Mouse (Mus musculus) myocyte (in vitro differentiated cells): ENCODE results near the gene Focad. TPM values are rescaled to one million over a fixed set of nuclear protein-coding genes. Genes with fewer than 3 reads are reported as not detected.

Experiments used
- H3K27me3 ChIP-seq: one replicate; pipeline ENCODE4 v1.6.1; 2011; ENCODE audit not compliant: control insufficient read depth, insufficient read depth, insufficient read length
- H3K36me3 ChIP-seq: one replicate; pipeline ENCODE4 v1.6.1; 2011; ENCODE audit not compliant: control insufficient read depth, insufficient read depth
- H3K4me2 ChIP-seq: one replicate; pipeline ENCODE4 v1.6.1; 2011; ENCODE audit warnings: low read depth, control low read depth
- H3K4me3 ChIP-seq: one replicate; pipeline ENCODE4 v1.5.1; 2011; ENCODE audit warnings: mild to moderate bottlenecking, control low read depth, moderate library complexity
- H3K79me2 ChIP-seq: one replicate; pipeline ENCODE4 v1.6.1; 2011; ENCODE audit not compliant: control insufficient read depth, insufficient read depth
- H3ac ChIP-seq: one replicate; pipeline ENCODE4 v1.6.1; 2011; ENCODE audit not compliant: control insufficient read depth, insufficient read length
- CEBPB ChIP-seq: IDR thresholded peaks from 2 replicates; pipeline ENCODE4 v1.6.1; 2011; ENCODE audit warnings: mild to moderate bottlenecking, moderate library complexity; ENCODE audit not compliant: poor library complexity, insufficient read depth, severe bottlenecking
- E2F4 ChIP-seq: IDR thresholded peaks from one replicate; pipeline ENCODE4 v1.6.1; 2011; ENCODE audit warnings: mild to moderate bottlenecking, control low read depth, moderate library complexity; ENCODE audit not compliant: insufficient read depth
- MAX ChIP-seq: IDR thresholded peaks from one replicate; pipeline ENCODE4 v1.6.1; 2011; ENCODE audit warnings: low read depth, mild to moderate bottlenecking, control low read depth
- MYOD1 ChIP-seq, 3 experiments: IDR thresholded peaks; one replicate each; pipeline ENCODE4 v1.6.1; 2011; ENCODE audit warnings: control low read depth in 2 of 3, low read depth in 2 of 3, mild to moderate bottlenecking in 2 of 3, moderate library complexity in 1 of 3; ENCODE audit not compliant: insufficient read length in 2 of 3, control insufficient read depth in 1 of 3
- MYOG ChIP-seq, 3 experiments: IDR thresholded peaks; one replicate each; pipeline ENCODE4 v1.6.1; 2011; ENCODE audit warnings: control low read depth in 2 of 3, low read depth in 2 of 3, mild to moderate bottlenecking in 2 of 3; ENCODE audit not compliant: insufficient read length in 2 of 3, control insufficient read depth in 1 of 3, insufficient read depth in 1 of 3
- POLR2A ChIP-seq: IDR thresholded peaks from one replicate; pipeline ENCODE4 v1.6.1; 2011; ENCODE audit warnings: low read depth, mild to moderate bottlenecking, control low read depth, moderate library complexity; ENCODE audit not compliant: insufficient read length
- POLR2AphosphoS2 ChIP-seq: IDR thresholded peaks from one replicate; pipeline ENCODE4 v1.6.1; 2011; ENCODE audit warnings: low read depth, control low read depth; ENCODE audit not compliant: insufficient read length
- REST ChIP-seq: IDR thresholded peaks from one replicate; pipeline ENCODE4 v1.6.1; 2011; ENCODE audit warnings: mild to moderate bottlenecking, control low read depth, moderate library complexity; ENCODE audit not compliant: insufficient read depth, insufficient read length
- SRF ChIP-seq: IDR thresholded peaks from one replicate; pipeline ENCODE4 v1.6.1; 2011; ENCODE audit warnings: low read depth; ENCODE audit not compliant: control insufficient read depth, insufficient read length
- TCF12 ChIP-seq: IDR thresholded peaks from one replicate; pipeline ENCODE4 v1.6.1; 2011; ENCODE audit warnings: mild to moderate bottlenecking, control low read depth; ENCODE audit not compliant: poor library complexity, insufficient read depth, severe bottlenecking
- TCF3 ChIP-seq: IDR thresholded peaks from one replicate; pipeline ENCODE4 v1.6.1; 2011; ENCODE audit warnings: low read depth, control low read depth; ENCODE audit not compliant: insufficient read length
- USF1 ChIP-seq: IDR thresholded peaks from one replicate; pipeline ENCODE4 v1.6.1; 2011; ENCODE audit warnings: low read depth, mild to moderate bottlenecking, control low read depth, moderate library complexity
- polyA plus RNA-seq: library from polyadenylated mRNA; unstranded; fragments of >200 nt; fragmentation: generic; extraction: Trizol; gene quantifications from one replicate; pipeline ENCODE4 v1.2.1, GENCODE M21; 2012; ENCODE audit warnings: missing spikeins

Focad gene
- polyA plus RNA-seq, 1 experiment = 15.3 TPM

DNA sequence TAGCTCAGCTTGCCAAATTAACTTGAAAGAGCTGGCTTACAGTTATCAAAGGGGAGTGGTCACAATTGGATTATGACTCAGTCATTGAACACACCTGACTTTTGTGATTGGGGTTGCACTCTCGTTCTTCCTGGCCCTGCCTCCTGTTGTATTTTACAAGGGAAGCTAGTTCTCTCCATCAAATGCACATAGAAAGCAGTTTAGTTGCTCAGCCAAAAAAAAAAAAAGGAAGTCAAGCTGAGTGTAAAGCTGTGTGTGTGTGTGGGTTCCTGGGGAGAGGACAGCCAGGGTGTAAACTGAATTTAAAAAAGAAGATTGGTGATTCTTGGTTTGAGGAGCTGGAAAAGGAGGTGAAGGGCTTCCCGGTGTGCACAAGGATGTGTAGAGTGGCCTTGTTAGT, 343.5 kb downstream of the Focad start:
- Histone ChIP-seq H3K4me2 (peak overlapping the region; percentile 71), H3K36me3 (no peaks in the 10 kb centered on the region), H3ac (no peak overlapping the region), H3K4me3 (peak overlapping the region; percentile 6), H3K79me2 (no peaks in the 10 kb centered on the region), H3K27me3 (no peaks in the 10 kb centered on the region)
- TF ChIP-seq MAX (no peak), REST (no peak), TCF12 (no peak), CEBPB (no peak), SRF (no peak), MYOD1 (IDR thresholded peaks at IDR 0.05; ENCODE audit: control insufficient read depth in 1 of 3, insufficient read length in 2 of 3, low read depth in 2 of 3) (no peak), MYOG (IDR thresholded peaks at IDR 0.05; ENCODE audit: control insufficient read depth in 1 of 3, insufficient read depth in 1 of 3, insufficient read length in 2 of 3, low read depth in 2 of 3) (no peak), POLR2A (no peak), E2F4 (no peak), TCF3 (no peak), USF1 (no peak), POLR2AphosphoS2 (no peak)

DNA sequence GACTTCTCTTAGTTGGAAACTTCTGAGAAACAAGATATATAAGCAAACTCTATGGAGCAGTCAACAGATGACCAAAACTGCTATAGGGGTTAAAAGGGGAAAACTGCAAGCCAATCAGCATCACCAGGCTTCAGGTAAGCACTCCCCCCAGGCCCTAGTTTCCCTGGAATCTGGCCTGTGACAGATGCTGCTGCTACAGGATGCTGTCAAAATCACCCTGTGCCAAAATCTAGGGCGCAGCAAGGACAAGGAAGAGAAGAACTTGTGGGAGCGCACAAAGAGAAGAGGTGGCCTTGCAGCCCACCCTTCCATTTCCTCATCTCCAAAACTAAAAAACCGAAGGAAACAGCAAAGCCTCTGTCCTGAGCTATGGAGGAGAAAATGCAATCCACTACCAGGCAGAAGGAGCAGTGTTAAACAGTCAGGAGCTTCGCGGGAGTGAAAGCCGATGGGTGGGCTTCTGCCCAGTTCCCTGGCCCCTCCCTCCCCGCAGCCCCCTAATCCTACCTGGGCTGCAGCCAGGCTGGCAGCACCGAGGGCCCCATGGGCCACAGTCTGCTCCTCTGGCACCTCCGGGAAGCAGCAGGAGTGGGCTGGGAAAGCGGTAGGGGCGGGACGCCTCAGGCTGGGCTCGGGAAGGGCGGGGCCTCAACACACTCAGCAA, 344.0 kb downstream of the Focad start, which contains the start of gene Hacd4:
Gene Hacd4, minus strand, starts transcription at position 603 of the 664 bp plus-strand sequence.
- H3K27me3 ChIP-seq = no peaks in the 10 kb centered on the region
- peak within 1 kb of the TSS; percentile 6 for H3K4me3 ChIP-seq
- no peaks in the 10 kb centered on the region for H3K79me2 ChIP-seq
- TF ChIP-seq POLR2A = peak; percentile 38
- TF ChIP-seq TCF3 = no peak
- H3K4me2 ChIP-seq = peak within 1 kb of the TSS; percentile 71
- H3ac ChIP-seq = no peak within 1 kb of the TSS
- no peaks in the 10 kb centered on the region for H3K36me3 ChIP-seq

DNA sequence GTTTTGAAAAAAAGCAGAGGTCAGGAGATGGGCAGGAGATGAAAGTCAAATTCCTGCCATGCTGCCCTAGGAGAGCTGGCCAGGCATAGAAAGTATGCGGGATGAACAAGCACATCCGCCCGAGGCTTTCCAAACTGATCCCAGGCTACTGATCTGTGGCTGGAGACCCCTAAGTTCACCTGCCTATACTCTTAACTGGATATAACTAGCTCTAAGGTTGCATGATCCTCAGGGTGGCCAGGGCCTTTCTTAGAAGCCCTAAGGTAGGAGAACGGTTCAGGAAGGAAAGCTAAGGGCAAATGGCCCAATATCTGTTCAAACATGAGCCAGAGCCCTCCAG, 344.5 kb downstream of the Focad start:
- H3ac ChIP-seq = no peak overlapping the region
- H3K79me2 ChIP-seq = no peaks in the 10 kb centered on the region
- H3K36me3 ChIP-seq = no peaks in the 10 kb centered on the region
- no peak for TF ChIP-seq MYOD1 (IDR thresholded peaks at IDR 0.05; ENCODE audit: control insufficient read depth in 1 of 3, insufficient read length in 2 of 3, low read depth in 2 of 3)
- no peak for TF ChIP-seq MYOG (IDR thresholded peaks at IDR 0.05; ENCODE audit: control insufficient read depth in 1 of 3, insufficient read depth in 1 of 3, insufficient read length in 2 of 3, low read depth in 2 of 3)
- no peak for TF ChIP-seq TCF3
- no peak for TF ChIP-seq CEBPB
- no peak for TF ChIP-seq REST
- no peak for TF ChIP-seq POLR2AphosphoS2
- peak overlapping the region; percentile 6 for H3K4me3 ChIP-seq
- no peaks in the 10 kb centered on the region for H3K27me3 ChIP-seq
- H3K4me2 ChIP-seq = peak overlapping the region; percentile 71

DNA sequence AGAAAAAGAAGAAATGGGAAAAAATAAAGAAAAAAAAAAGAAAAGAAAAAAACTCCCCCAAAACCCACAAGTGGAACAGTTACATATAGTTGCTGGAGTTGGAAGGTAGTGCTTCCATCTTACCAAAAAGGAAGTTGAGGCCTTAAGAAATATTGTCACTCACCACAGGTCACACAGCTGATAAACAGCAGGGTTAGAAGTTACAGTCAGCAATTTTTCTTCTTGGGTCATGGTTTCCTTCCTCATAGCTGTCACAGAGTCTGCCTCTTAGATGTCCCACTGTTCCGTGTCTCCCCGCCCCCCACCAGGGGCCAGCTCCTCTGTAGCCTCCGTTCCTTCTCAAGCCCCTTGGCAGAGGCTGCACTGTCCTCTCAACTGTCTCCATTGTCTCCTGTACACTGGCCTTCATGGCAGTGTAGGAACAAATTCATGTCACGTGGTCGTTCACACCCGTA, 345.3 kb downstream of the Focad start:
- Histone ChIP-seq H3K36me3 (no peaks in the 10 kb centered on the region), H3K27me3 (no peaks in the 10 kb centered on the region), H3K79me2 (no peaks in the 10 kb centered on the region), H3K4me3 (no peak overlapping the region), H3K4me2 (no peak overlapping the region), H3ac (no peak overlapping the region)
- TF ChIP-seq TCF3 (no peak), TCF12 (no peak), E2F4 (no peak), POLR2AphosphoS2 (no peak), SRF (no peak), MAX (no peak), CEBPB (no peak), REST (no peak), MYOG (IDR thresholded peaks at IDR 0.05; ENCODE audit: control insufficient read depth in 1 of 3, insufficient read depth in 1 of 3, insufficient read length in 2 of 3, low read depth in 2 of 3) (no peak), USF1 (no peak), POLR2A (no peak), MYOD1 (IDR thresholded peaks at IDR 0.05; ENCODE audit: control insufficient read depth in 1 of 3, insufficient read length in 2 of 3, low read depth in 2 of 3) (no peak)

DNA sequence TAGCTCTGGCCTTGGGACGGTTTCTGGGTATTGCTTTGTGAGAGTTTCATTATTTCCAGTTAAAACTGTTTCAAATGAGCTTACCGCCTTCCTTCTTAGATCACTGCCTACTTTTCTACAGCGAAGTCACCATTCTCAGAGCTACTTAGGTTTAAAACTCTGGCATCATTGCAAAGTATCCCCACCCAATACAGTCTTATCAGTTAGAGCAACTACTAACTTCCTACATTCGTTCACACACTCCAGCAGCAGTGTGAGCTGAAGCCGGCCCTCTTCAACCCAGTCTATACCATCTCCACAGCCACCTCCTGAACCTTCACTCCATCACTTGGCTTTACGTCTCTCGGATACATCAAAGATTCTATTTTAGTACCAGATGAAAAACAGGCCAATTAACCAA, 346.4 kb downstream of the Focad start:
- Histone ChIP-seq H3K4me3 (no peak overlapping the region), H3K79me2 (no peaks in the 10 kb centered on the region), H3K36me3 (no peaks in the 10 kb centered on the region), H3K4me2 (no peak overlapping the region), H3ac (no peak overlapping the region), H3K27me3 (no peaks in the 10 kb centered on the region)
- no peak for TF ChIP-seq POLR2A
- no peak for TF ChIP-seq MAX
- TF ChIP-seq CEBPB = no peak
- TF ChIP-seq USF1 = no peak
- TF ChIP-seq MYOG (IDR thresholded peaks at IDR 0.05; ENCODE audit: control insufficient read depth in 1 of 3, insufficient read depth in 1 of 3, insufficient read length in 2 of 3, low read depth in 2 of 3) = no peak
- no peak for TF ChIP-seq TCF3
- no peak for TF ChIP-seq POLR2AphosphoS2
- no peak for TF ChIP-seq MYOD1 (IDR thresholded peaks at IDR 0.05; ENCODE audit: control insufficient read depth in 1 of 3, insufficient read length in 2 of 3, low read depth in 2 of 3)
- TF ChIP-seq SRF = no peak
- TF ChIP-seq E2F4 = no peak
